Mouse (Mus musculus) R1 (cell line): ENCODE data around the gene Lrrc9.

Source experiments
- DNase-seq: peaks from one replicate; pipeline ENCODE4 v3.0.0-alpha.2; 2018; ENCODE audit warnings: low read depth, low spot score

Gene Lrrc9

GRCm38 (mm10) chr12:72564281-72564795 lies 122.7 kb downstream of the Lrrc9 start:
- DNase-seq: no peak
